Mouse (Mus musculus): ENCODE results near the gene Btg1-ps1. TPM values are rescaled to one million over a fixed set of nuclear protein-coding genes. Genes with fewer than 3 reads are reported as not detected.
"Not testable (repeated sequence)": the region's sequence is repeated elsewhere in the genome, so short reads cannot be mapped to it uniquely, and the experiment has no call there.

Gene Btg1-ps1
- total RNA-seq (2022), result not detected

DNA sequence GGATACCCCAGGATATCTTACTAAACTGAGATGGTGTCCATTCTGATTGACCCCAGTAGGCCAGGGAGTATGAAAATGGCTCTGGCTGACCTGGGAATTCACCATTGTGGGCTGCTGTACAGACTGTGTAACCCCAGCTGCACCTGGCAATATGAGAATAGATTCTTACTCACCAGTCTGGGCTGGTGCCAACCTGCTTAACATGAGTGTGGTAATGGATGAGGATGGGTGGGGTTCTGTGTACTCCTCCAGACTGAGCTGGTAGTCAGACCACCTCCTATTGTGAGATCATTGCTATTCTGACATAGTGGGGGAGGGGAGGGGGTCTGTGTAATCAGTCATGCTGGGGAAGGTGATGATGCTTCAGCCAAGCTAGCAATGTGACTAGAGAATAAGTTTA is at the start of gene Btg1-ps1:
Gene Btg1-ps1 (minus strand): TSS at position 219 of the 400 bp plus-strand sequence.
- DNase-seq, result not testable (repeated sequence)

DNA sequence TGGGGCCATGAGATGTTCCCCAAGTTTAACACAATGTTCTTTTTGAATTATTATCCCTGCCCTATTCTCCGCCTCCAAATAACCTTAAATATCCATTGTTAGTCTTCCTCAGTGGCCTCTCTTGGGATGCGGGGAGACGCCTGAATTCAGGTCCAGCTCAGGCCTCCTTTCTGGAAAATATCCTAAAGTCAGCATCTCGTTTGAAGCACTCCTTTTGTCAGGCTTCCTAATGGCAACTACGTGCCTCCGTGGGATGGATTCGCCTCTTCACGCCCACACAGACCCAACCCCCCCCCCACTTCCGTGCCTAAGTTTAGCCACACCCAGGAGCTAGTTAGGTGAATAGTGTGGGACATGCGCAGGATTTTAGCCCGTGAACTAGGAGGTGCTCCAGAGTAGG is 47.6 kb upstream of the Btg1-ps1 start, which contains the start of gene Rhox10:
Gene Rhox10 (plus strand): TSS at position 301 of the 400 bp plus-strand sequence.
- no peak for DNase-seq

DNA sequence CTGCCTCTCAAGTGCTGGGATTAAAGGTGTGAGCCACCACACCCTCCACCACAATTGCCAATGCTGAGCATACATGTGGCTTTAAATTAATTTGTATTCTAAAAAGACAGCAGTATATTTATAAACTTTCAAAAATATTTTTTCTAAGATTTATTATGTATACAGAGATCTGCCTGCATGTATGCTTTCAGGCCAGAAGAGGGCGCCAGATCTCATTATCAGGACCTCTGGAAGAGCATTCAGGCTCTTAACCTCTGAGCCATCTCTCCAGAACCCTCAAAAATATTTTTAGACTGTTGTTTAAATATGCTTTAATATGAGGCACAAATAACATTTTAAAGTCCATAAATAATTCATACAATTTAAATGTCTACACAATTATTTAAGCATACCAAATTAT is 42.9 kb upstream of the Btg1-ps1 start:
- DNase-seq, result no peak

DNA sequence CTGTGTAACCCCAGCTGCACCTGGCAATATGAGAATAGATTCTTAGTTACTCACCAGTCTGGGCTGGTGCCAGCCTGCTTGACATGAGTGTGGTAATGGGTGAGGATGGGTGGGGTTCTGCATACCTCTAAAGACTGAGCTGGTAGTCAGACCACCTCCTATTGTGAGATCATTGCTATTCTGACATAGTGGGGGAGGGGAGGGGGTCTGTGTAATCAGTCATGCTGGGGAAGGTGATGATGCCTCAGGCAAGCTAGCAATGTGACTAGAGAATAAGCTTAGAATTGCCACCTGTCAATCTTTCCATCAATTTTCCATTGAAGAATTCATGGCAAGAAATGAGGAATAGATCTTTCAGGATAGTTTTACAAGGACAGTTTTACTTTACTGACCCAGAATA is 24.4 kb upstream of the Btg1-ps1 start, which contains the start of gene Btg1-ps2:
Gene Btg1-ps2 (minus strand): TSS at position 101 of the 400 bp plus-strand sequence.
- not testable (repeated sequence) for DNase-seq

DNA sequence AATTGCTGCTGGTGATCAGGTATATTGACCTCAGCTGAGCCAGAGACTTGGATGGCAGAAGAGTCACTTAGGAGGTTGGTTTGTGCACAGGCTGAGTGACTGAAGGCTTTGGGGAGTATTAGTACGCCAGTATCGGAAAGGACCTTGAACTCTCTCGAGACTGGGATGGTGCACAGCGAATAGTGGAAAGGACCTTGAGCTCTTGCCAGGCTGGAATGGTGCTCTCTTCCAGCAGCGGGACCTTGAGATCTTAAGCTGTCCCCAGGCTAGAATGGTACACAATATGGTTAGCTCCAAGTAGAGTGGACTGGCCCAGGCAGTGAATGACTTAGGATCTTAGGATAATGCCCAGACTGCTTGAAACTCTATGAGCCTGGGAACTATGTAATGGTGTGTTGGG is 21.1 kb upstream of the Btg1-ps1 start:
- DNase-seq, result peak; percentile 36

DNA sequence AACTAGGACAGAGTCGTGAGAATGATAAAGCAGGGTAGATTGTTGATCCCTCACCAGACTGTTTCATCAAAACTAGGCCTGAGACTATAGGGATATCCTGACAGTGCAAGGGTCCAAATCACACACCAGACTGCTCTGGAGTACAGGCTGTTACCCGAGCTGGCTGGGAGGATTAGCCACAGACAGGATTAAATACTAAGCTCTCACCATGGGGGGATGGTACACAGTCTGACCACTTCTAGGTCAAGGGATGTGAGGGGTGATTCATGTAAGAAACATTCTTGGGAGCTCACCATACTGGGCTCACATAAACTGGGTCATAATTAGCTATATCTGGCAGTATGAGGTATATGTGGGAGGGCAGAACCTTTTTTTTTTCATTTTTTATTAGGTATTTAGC is 15.2 kb upstream of the Btg1-ps1 start:
- no peak for DNase-seq

DNA sequence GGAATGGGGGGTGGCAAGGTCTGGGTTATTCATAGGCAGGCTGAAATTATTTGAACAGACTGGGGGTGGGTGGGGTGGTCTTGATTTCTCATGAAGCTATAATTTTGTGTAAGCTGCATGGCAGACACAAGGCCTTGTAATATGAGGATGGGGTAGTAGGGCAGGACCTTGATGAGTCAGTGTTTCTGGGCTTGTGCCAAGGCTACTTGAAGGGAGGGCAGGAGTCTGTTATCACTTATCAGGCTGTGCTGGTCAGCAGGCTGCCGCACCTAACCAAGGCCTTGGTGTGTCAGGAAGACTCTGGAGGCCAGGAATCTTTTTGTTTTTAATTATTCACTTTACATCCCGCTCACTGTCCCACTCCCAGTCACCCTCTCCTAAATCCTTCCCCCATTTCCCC is 9.9 kb downstream of the Btg1-ps1 start:
- DNase-seq, result peak; percentile 57

Other genes with a start within 250 kb of the Btg1-ps1 start
- gene Rhox5, start 214.0 kb downstream of the Btg1-ps1 start, total RNA-seq (2022), result not detected
- not detected for gene Rhox6, start 191.9 kb downstream of the Btg1-ps1 start, total RNA-seq (2022)
- not detected for gene Rhox7a, start 187.1 kb downstream of the Btg1-ps1 start, total RNA-seq (2022)
- gene Rhox8, start 139.9 kb downstream of the Btg1-ps1 start, total RNA-seq (2022), result not detected
- not detected for gene Rhox7b, start 121.6 kb downstream of the Btg1-ps1 start, total RNA-seq (2022)
- gene Rhox9, start 117.0 kb downstream of the Btg1-ps1 start, total RNA-seq (2022), result not detected
- under 1 TPM in 2 of 4 experiments, not detected in 2; 0.46 to 0.52 TPM for gene Btg1-ps2, start 24.3 kb upstream of the Btg1-ps1 start, total RNA-seq (2022)
- gene Rhox10, start 47.7 kb upstream of the Btg1-ps1 start, total RNA-seq (2022), result not detected
- gene Rhox11, start 66.3 kb upstream of the Btg1-ps1 start, total RNA-seq (2022), result not detected
- not detected for gene Rhox12, start 92.1 kb upstream of the Btg1-ps1 start, total RNA-seq (2022)
- not detected for gene Rhox13, start 102.4 kb upstream of the Btg1-ps1 start, total RNA-seq (2022)
- 10 to 100 TPM; 28.2 to 42.7 (median 34.2) TPM for gene Zbtb33, start 171.0 kb upstream of the Btg1-ps1 start, total RNA-seq (2022)
- gene Tmem255a, start 233.6 kb upstream of the Btg1-ps1 start, total RNA-seq (2022), result 10 to 100 TPM; 33.4 to 59.1 (median 46.4) TPM

All from adrenal gland, adult 8-10 months (tissue).